Mouse (Mus musculus) heart, postnatal 25 days (tissue): ENCODE measurements at regions not wholly inside any gene's neighbourhood (a gene's known extent, or its start where the extent isn't known, plus 50 kb on each side); places are given as distances from the start of the nearest gene placed in this dataset.

Source experiments
- DNase-seq: peaks from one replicate; pipeline ENCODE4 v3.0.0; 2022; ENCODE audit warnings: low spot score
- intact Hi-C: fragments of 180-260 bp; cut with DNase I; formaldehyde crosslinking; loops from one replicate; pipeline ENCODE4 v1.15.1; 2025

- intact Hi-C loops, result no loop called here
- DNase-seq, result no peak
Observed at GRCm38 (mm10) chr16:77885060-77885679, 283.3 kb upstream of the Gm11146 start.

GRCm38 (mm10) chr16:77884495-77884894, 282.6 kb upstream of the Gm11146 start:
- DNase-seq, result no peak
- intact Hi-C loops, result no loop called here

GRCm38 (mm10) chr16:77877006-77877405, 275.1 kb upstream of the Gm11146 start:
- no peak for DNase-seq

GRCm38 (mm10) chr16:77863246-77863645, 261.4 kb upstream of the Gm11146 start:
- intact Hi-C loops, result no loop called here
- DNase-seq, result no peak

More at GRCm38 (mm10) chr16:77877006-77877405, 275.1 kb upstream of the Gm11146 start:
- intact Hi-C loops, result no loop called here

GRCm38 (mm10) chr16:77852066-77852781, 250.3 kb upstream of the Gm11146 start:
- intact Hi-C loops, result no loop called here
- no peak for DNase-seq

GRCm38 (mm10) chr16:77851206-77852065, 249.5 kb upstream of the Gm11146 start:
- DNase-seq, result no peak
- intact Hi-C loops, result no loop called here

- intact Hi-C loops, result no loop called here
- DNase-seq, result no peak
Observed at GRCm38 (mm10) chr16:77835767-77836166, 233.9 kb upstream of the Gm11146 start.

GRCm38 (mm10) chr16:77827322-77828117, 225.6 kb upstream of the Gm11146 start:
- intact Hi-C loops, result no loop called here
- DNase-seq, result peak; percentile 33

- no peak for DNase-seq
- intact Hi-C loops, result no loop called here
Observed at GRCm38 (mm10) chr16:77799709-77800108, 197.8 kb upstream of the Gm11146 start.

GRCm38 (mm10) chr16:77796926-77797325, 195.0 kb upstream of the Gm11146 start:
- DNase-seq, result no peak
- intact Hi-C loops, result no loop called here

- intact Hi-C loops, result no loop called here
- no peak for DNase-seq
Observed at GRCm38 (mm10) chr16:77789652-77790051, 187.8 kb upstream of the Gm11146 start.

- intact Hi-C loops, result no loop called here
- DNase-seq, result no peak
Observed at GRCm38 (mm10) chr16:77789206-77789605, 187.3 kb upstream of the Gm11146 start.

- intact Hi-C loops, result no loop called here
- DNase-seq, result no peak
Observed at GRCm38 (mm10) chr16:77788781-77789150, 186.9 kb upstream of the Gm11146 start.

GRCm38 (mm10) chr16:77788041-77788780, 186.3 kb upstream of the Gm11146 start:
- no peak for DNase-seq
- intact Hi-C loops, result no loop called here

GRCm38 (mm10) chr16:77787025-77787424, 185.1 kb upstream of the Gm11146 start:
- DNase-seq, result no peak
- intact Hi-C loops, result no loop called here

- no peak for DNase-seq
- intact Hi-C loops, result no loop called here
Observed at GRCm38 (mm10) chr16:77779019-77779418, 177.1 kb upstream of the Gm11146 start.

GRCm38 (mm10) chr16:77772075-77772474, 170.2 kb upstream of the Gm11146 start:
- DNase-seq, result no peak
- intact Hi-C loops, result no loop called here

- intact Hi-C loops, result no loop called here
- DNase-seq, result no peak
Observed at GRCm38 (mm10) chr16:77760926-77761347, 159.0 kb upstream of the Gm11146 start.

- no peak for DNase-seq
- intact Hi-C loops, result no loop called here
Observed at GRCm38 (mm10) chr16:77760479-77760878, 158.6 kb upstream of the Gm11146 start.
